In the genomic region with DNA sequence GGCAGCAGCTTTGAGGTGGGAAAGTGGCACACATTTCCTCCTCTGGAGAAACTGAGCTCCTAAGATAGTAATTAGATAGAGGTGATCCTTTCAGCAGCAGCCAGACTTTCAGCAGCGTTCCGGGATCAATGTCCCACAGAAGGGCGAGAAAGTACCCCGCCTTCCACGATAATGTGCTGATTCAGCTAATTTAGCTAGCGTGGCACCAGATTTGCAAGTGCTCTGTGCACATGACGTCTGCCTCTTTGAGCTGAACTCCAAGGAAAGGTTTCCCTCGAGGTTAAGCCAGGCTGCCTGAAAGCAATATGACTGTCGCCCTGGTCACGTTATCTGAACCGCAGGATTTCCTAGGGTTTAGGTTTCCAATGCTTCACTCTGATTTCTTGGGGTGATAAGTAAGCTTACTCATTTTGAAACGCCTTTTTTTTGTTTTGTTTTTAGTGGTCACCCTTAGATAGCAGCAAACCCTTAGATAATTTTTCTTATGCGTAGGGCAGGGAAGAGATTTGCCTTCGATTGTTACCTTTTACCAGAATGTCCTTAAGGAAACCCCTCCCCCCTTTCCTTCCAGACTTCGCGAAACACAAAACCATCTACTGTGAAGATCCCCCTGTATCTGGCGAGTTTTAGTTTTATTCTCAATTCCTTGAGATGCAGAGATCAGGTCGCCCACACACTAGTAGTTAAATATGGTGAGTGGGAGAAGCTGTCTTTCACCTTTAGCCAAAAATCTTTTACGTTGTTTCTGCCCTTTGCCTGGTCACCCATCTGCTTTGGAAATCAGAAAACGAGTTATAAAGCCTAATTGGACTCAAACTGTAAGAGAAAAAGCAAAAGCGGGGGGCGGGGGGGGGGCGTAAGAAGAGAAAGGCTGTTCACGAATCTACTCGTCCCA, we compare ENCODE assay signal across 8 mouse cellular contexts.
DNase-seq lines count a peak whose midpoint lies in the region; ATAC-seq and TF ChIP-seq lines count a peak whose summit lies in the region.

No protein-coding gene starts in this region.

- peak; percentile 44; the same call in 1 of the 2 replicates for ATAC-seq in lung, embryonic 14.5 days (ENCODE audit: insufficient read depth)
- ATAC-seq in embryonic facial prominence, embryonic 12.5 days (ENCODE audit: insufficient number of reproducible peaks, insufficient read depth, low FRiP score, low TSS enrichment) = peak; percentile 31; the same call in 1 of the 2 replicates
- peak; percentile 60 for ATAC-seq in hindbrain, postnatal 0 days
- no peak for ATAC-seq in liver, embryonic 15.5 days (ENCODE audit: insufficient read depth)
- ATAC-seq in neural tube, embryonic 15.5 days (ENCODE audit: low FRiP score) = peak; percentile 51

- peak overlapping the region; percentile 71 for H3K4me2 ChIP-seq in lung, embryonic 14.5 days
- H3K4me2 ChIP-seq in embryonic facial prominence, embryonic 12.5 days (replicated peaks) = peak overlapping the region; percentile 67
- peak overlapping the region; percentile 90 for H3K4me2 ChIP-seq in hindbrain, postnatal 0 days (ENCODE audit: low read depth, low read length)
- H3K4me2 ChIP-seq in liver, embryonic 15.5 days = peak overlapping the region; percentile 57
- peak overlapping the region; percentile 73 for H3K4me2 ChIP-seq in neural tube, embryonic 15.5 days

- no peaks in the 10 kb centered on the region for H3K9me3 ChIP-seq in lung, embryonic 14.5 days (ENCODE audit: low read depth, low read length)
- H3K9me3 ChIP-seq in embryonic facial prominence, embryonic 12.5 days = no peaks in the 10 kb centered on the region
- no peaks in the 10 kb centered on the region for H3K9me3 ChIP-seq in hindbrain, postnatal 0 days (ENCODE audit: low read length)
- no peaks in the 10 kb centered on the region for H3K9me3 ChIP-seq in liver, embryonic 15.5 days (replicated peaks)
- no peaks in the 10 kb centered on the region for H3K9me3 ChIP-seq in neural tube, embryonic 15.5 days (replicated peaks)

- no peak overlapping the region for H3K27ac ChIP-seq in lung, embryonic 14.5 days (ENCODE audit: low read depth)
- peak overlapping the region; percentile 36; the same call in 1 of the 2 replicates for H3K27ac ChIP-seq in embryonic facial prominence, embryonic 12.5 days
- H3K27ac ChIP-seq in hindbrain, postnatal 0 days = peak overlapping the region; percentile 82; the same call in 1 of the 2 replicates
- H3K27ac ChIP-seq in liver, embryonic 15.5 days (replicated peaks) = no peak overlapping the region
- peak overlapping the region; percentile 88 for H3K27ac ChIP-seq in neural tube, embryonic 15.5 days (replicated peaks)

- peak; percentile 59 for DNase-seq in lung, embryonic 14.5 days
- no peak for DNase-seq in lung, postnatal 14 days
- DNase-seq in hindbrain, postnatal 0 days (ENCODE audit: low spot score) = peak; percentile 72
- no peak for DNase-seq in ovary, postnatal 14 days (ENCODE audit: low spot score)
- no peak for DNase-seq in layer of hippocampus, postnatal 36 days

- 4% methylated on average over 25 of the region's 25 CpGs for WGBS in lung, embryonic 14.5 days
- 3% methylated on average over 25 of the region's 25 CpGs for WGBS in embryonic facial prominence, embryonic 12.5 days
- WGBS in hindbrain, postnatal 0 days = 2% methylated on average over 25 of the region's 25 CpGs
- WGBS in liver, embryonic 15.5 days (ENCODE audit: insufficient replicate concordance) = 2% methylated on average over 25 of the region's 25 CpGs
- 3% methylated on average over 24 of the region's 25 CpGs for WGBS in neural tube, embryonic 15.5 days

- H3K4me1 ChIP-seq in lung, embryonic 14.5 days (ENCODE audit: insufficient read depth) = no peaks in the 10 kb centered on the region
- H3K4me1 ChIP-seq in embryonic facial prominence, embryonic 12.5 days = peaks cover 5% of the 10 kb centered on the region
- no peaks in the 10 kb centered on the region for H3K4me1 ChIP-seq in hindbrain, postnatal 0 days (ENCODE audit: insufficient read depth, low read length)
- no peaks in the 10 kb centered on the region for H3K4me1 ChIP-seq in liver, embryonic 15.5 days (replicated peaks)
- H3K4me1 ChIP-seq in neural tube, embryonic 15.5 days = peaks cover 21% of the 10 kb centered on the region

- peak overlapping the region; percentile 38 for H3K4me3 ChIP-seq in lung, embryonic 14.5 days (ENCODE audit: low read depth, low read length)
- peak overlapping the region; percentile 37 for H3K4me3 ChIP-seq in embryonic facial prominence, embryonic 12.5 days
- peak overlapping the region; percentile 46 for H3K4me3 ChIP-seq in hindbrain, postnatal 0 days (ENCODE audit: low read length)
- H3K4me3 ChIP-seq in liver, embryonic 15.5 days (replicated peaks) = peak overlapping the region; percentile 35
- peak overlapping the region; percentile 44 for H3K4me3 ChIP-seq in neural tube, embryonic 15.5 days (replicated peaks)

- H3K9ac ChIP-seq in lung, embryonic 14.5 days = peak overlapping the region; percentile 22
- peak overlapping the region; percentile 33; the same call in 1 of the 2 replicates for H3K9ac ChIP-seq in embryonic facial prominence, embryonic 12.5 days
- H3K9ac ChIP-seq in hindbrain, postnatal 0 days (replicated peaks; ENCODE audit: low read length) = peak overlapping the region; percentile 53
- no peak overlapping the region for H3K9ac ChIP-seq in liver, embryonic 15.5 days
- peak overlapping the region; percentile 58 for H3K9ac ChIP-seq in neural tube, embryonic 15.5 days (replicated peaks)

- H3K36me3 ChIP-seq in lung, embryonic 14.5 days (ENCODE audit: insufficient read depth) = no peaks in the 10 kb centered on the region
- H3K36me3 ChIP-seq in embryonic facial prominence, embryonic 12.5 days = no peaks in the 10 kb centered on the region
- H3K36me3 ChIP-seq in hindbrain, postnatal 0 days (ENCODE audit: insufficient read depth, low read length) = no peaks in the 10 kb centered on the region
- no peaks in the 10 kb centered on the region for H3K36me3 ChIP-seq in liver, embryonic 15.5 days (replicated peaks)
- H3K36me3 ChIP-seq in neural tube, embryonic 15.5 days = no peaks in the 10 kb centered on the region

- no peak for TF ChIP-seq CTCF in lung, embryonic 14.5 days (IDR thresholded peaks at IDR 0.05; ENCODE audit: low read depth)
- no peak for TF ChIP-seq CTCF in hindbrain, postnatal 0 days (IDR thresholded peaks at IDR 0.05; ENCODE audit: low read depth)

- H3K27me3 ChIP-seq in lung, embryonic 14.5 days (ENCODE audit: insufficient read depth, low read length) = no peaks in the 10 kb centered on the region
- H3K27me3 ChIP-seq in embryonic facial prominence, embryonic 12.5 days = no peaks in the 10 kb centered on the region
- H3K27me3 ChIP-seq in hindbrain, postnatal 0 days (ENCODE audit: insufficient read depth, low read length) = no peaks in the 10 kb centered on the region
- peaks cover 39% of the 10 kb centered on the region for H3K27me3 ChIP-seq in liver, embryonic 15.5 days
- H3K27me3 ChIP-seq in neural tube, embryonic 15.5 days (replicated peaks) = no peaks in the 10 kb centered on the region

Comparison
In these comparisons a context has a peak if more than half of its experiments do, and no peak if none do; other contexts are left out.
1. DNase-seq: peak in lung, embryonic 14.5 days (single experiment) and hindbrain, postnatal 0 days (single experiment); none in lung, postnatal 14 days (single experiment), ovary, postnatal 14 days (single experiment) and layer of hippocampus, postnatal 36 days (0 of 2).
2. H3K27ac ChIP-seq: peak in embryonic facial prominence, embryonic 12.5 days (single experiment), hindbrain, postnatal 0 days (single experiment) and neural tube, embryonic 15.5 days (single experiment); none in lung, embryonic 14.5 days (single experiment) and liver, embryonic 15.5 days (single experiment).
3. Peak in every context shown above with its lines, with median percentiles within 50 percentile points of each other: H3K4me2 ChIP-seq and H3K4me3 ChIP-seq.